18 mouse cellular contexts compared by ENCODE assay signal in the genomic region with DNA sequence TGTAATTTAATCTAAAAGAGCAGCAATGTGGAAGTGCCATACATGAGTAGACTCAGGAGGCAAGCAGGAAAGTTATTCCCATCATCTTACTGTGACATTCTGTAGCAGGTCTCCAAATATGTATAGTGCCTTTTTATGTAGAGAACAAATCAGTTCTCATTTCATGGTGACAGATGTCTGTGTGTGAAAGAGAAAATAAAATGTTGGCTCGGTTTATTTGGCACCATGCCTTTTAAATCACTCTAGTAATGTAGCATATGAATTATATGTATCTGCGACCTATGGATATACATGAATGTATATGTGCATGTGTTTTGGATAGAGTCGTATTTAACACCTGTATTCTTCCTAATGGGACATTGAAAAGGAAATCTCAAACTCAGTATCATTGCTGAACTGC.
A peak's percentile ranks its signal among the peaks of the same experiment; 100 is the strongest.
DNase-seq lines count a peak whose midpoint lies in the region; ATAC-seq and TF ChIP-seq lines count a peak whose summit lies in the region.
"Had no signal": no experiment of that assay in that cellular context is flagged by ENCODE, and none has a peak within 500 bp of the region (broad histone marks: within the 10 kb centered on the region; RNA-seq: fewer than 3 reads in every experiment).

No protein-coding gene starts in this region.

- H3K4me1 ChIP-seq in forebrain, embryonic 16.5 days (replicated peaks; ENCODE audit: control insufficient read depth, insufficient read depth, low read length): peaks cover 13% of the 10 kb centered on the region
- peaks cover 12% of the 10 kb centered on the region for H3K4me1 ChIP-seq in forebrain, embryonic 13.5 days

- H3K4me2 ChIP-seq in forebrain, embryonic 16.5 days (ENCODE audit: low read length): no peak overlapping the region
- no peak overlapping the region for H3K4me2 ChIP-seq in forebrain, embryonic 13.5 days
- H3K4me2 ChIP-seq: embryonic facial prominence, embryonic 13.5 days; embryonic facial prominence, embryonic 15.5 days had no signal

- TF ChIP-seq POLR2A in brain, embryonic 14.5 days (IDR thresholded peaks at IDR 0.05; ENCODE audit: borderline replicate concordance, extremely low read depth, insufficient read depth, insufficient read length, poor library complexity, severe bottlenecking): no peak

- TF ChIP-seq CTCF in brain, embryonic 14.5 days (IDR thresholded peaks at IDR 0.05; ENCODE audit: borderline replicate concordance, extremely low read depth, insufficient read depth, insufficient read length): no peak

- no peak overlapping the region for H3K27ac ChIP-seq in forebrain, embryonic 16.5 days (ENCODE audit: low read length)
- no peak overlapping the region for H3K27ac ChIP-seq in forebrain, embryonic 13.5 days
- H3K27ac ChIP-seq: embryonic facial prominence, embryonic 13.5 days; embryonic facial prominence, embryonic 15.5 days had no signal

- H3K4me3 ChIP-seq in forebrain, embryonic 16.5 days (replicated peaks; ENCODE audit: low read length): no peak overlapping the region
- H3K4me3 ChIP-seq in forebrain, embryonic 13.5 days: no peak overlapping the region
- H3K4me3 ChIP-seq: embryonic facial prominence, embryonic 13.5 days; embryonic facial prominence, embryonic 15.5 days; erythroblast, embryonic 14.5 days had no signal

- H3K36me3 ChIP-seq in forebrain, embryonic 16.5 days (ENCODE audit: control insufficient read depth, insufficient read depth): no peaks in the 10 kb centered on the region
- H3K36me3 ChIP-seq in forebrain, embryonic 13.5 days (ENCODE audit: poor library complexity, severe bottlenecking): no peaks in the 10 kb centered on the region
- H3K36me3 ChIP-seq: embryonic facial prominence, embryonic 13.5 days; embryonic facial prominence, embryonic 15.5 days had no signal

- 70% methylated on average over 3 of the region's 3 CpGs for WGBS in forebrain, embryonic 16.5 days
- 90% methylated on average over 3 of the region's 3 CpGs for WGBS in forebrain, embryonic 13.5 days

- no peaks in the 10 kb centered on the region for H3K27me3 ChIP-seq in forebrain, embryonic 16.5 days (replicated peaks; ENCODE audit: control insufficient read depth, insufficient read depth, low read length)
- no peaks in the 10 kb centered on the region for H3K27me3 ChIP-seq in forebrain, embryonic 13.5 days
- H3K27me3 ChIP-seq: embryonic facial prominence, embryonic 13.5 days; embryonic facial prominence, embryonic 15.5 days had no signal

- no peaks in the 10 kb centered on the region for H3K9me3 ChIP-seq in forebrain, embryonic 16.5 days (ENCODE audit: control insufficient read depth, low read length)
- H3K9me3 ChIP-seq in forebrain, embryonic 13.5 days (replicated peaks): no peaks in the 10 kb centered on the region
- H3K9me3 ChIP-seq: embryonic facial prominence, embryonic 13.5 days; embryonic facial prominence, embryonic 15.5 days had no signal

- no peak overlapping the region for H3K9ac ChIP-seq in forebrain, embryonic 16.5 days (replicated peaks; ENCODE audit: low read depth, low read length)
- H3K9ac ChIP-seq in forebrain, embryonic 13.5 days: no peak overlapping the region
- H3K9ac ChIP-seq: embryonic facial prominence, embryonic 13.5 days; embryonic facial prominence, embryonic 15.5 days had no signal

- 0 out of 2 replicates have a peak, but pooled peaks have one; percentile 5 for ATAC-seq in forebrain, embryonic 16.5 days
- no peak for ATAC-seq in forebrain, embryonic 13.5 days

- DNase-seq in brain, embryonic 14.5 days (ENCODE audit: low read depth): peak; percentile 62
- DNase-seq in brain, embryonic 18.5 days (ENCODE audit: low read depth, low spot score): peak; percentile 14
- no peak for DNase-seq in urinary bladder, postnatal 10 days (ENCODE audit: low spot score)
- DNase-seq: adrenal gland, adult 2 months; adrenal gland, postnatal 10 days; adrenal gland, postnatal 25 days; cerebellum, adult 11 months; cerebellum, adult 18-20 months; cerebellum, adult 8-10 months; cerebellum, adult 9-11 months; cerebellum, postnatal 14 days; cerebellum, postnatal 36 days; embryo, embryonic 11 days had no signal
